Mouse (Mus musculus): ENCODE results near the gene Rpl11. TPM values are rescaled to one million over a fixed set of nuclear protein-coding genes. Genes with fewer than 3 reads are reported as not detected.

Gene Rpl11
- total RNA-seq, 1 experiment from 2014 or later, result 589 TPM

DNA sequence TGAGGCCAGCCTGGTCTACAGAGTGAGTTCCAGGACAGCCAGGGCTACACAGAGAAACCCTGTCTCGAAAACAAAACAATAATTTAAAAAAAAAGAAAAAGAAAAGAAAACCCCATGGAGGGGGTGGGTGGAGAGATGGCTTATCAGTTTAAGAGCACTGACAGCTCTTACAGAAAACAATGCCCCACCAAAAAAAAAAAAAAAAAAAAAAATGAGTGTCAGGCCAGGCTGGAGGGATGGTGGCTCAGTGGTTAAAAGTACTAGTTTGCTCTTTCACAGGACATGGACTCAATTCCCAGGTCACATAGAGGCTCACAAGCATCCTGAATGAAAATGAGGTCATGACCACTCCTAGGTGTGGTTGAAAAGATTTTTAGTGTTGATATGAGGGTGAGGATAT is 20.0 kb downstream of the Rpl11 start:
- no peak for ATAC-seq (replicated peaks; ENCODE audit: insufficient number of reproducible peaks, low FRiP score, low TSS enrichment, poor library complexity, severe bottlenecking)

DNA sequence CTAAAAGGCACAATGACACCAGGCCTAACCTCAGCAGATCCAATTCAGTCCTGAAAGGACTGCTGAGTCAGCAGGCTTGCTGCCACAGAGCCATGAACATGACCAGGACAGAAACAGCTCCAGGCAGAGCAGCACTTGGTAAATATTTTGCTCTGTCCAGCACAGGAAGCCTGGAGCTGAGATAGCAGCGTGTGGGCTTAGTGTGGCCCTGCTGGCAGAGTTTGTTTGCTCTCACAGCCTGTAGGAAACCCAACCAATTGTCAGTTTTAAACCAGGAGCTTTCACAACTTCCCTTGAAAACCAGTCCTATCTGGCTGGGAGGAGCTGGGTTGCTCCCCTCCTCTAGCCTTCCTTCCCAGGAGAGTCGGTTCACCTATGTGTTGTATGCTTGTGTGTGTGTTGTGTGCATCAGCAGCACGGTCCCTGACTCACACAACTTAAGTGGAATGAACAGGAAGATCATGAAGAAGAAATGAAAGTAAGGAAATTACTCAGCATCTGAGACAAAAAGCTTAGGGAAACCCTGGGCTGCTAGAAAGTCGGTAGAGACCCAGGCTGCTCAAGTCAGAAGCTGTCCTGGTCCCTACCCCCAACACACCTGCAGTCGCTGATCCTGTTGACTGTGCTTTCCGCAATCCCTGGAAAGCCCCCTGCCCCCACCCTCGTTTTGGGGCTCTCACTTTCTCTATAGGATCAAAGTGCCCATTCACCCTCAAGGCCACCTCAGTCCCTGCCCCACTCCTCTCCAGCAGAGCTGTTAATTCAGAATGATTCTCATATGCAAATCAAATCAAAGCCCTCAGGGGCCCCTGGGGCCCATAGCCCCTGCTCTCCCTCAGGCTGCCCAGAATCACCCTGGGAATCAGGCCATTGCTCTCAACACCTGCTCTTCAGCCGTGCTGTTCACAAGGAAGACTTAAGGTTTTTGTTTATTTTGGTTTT is 22.0 kb downstream of the Rpl11 start:
- no peak for ATAC-seq (replicated peaks; ENCODE audit: insufficient number of reproducible peaks, low FRiP score, low TSS enrichment, poor library complexity, severe bottlenecking)

DNA sequence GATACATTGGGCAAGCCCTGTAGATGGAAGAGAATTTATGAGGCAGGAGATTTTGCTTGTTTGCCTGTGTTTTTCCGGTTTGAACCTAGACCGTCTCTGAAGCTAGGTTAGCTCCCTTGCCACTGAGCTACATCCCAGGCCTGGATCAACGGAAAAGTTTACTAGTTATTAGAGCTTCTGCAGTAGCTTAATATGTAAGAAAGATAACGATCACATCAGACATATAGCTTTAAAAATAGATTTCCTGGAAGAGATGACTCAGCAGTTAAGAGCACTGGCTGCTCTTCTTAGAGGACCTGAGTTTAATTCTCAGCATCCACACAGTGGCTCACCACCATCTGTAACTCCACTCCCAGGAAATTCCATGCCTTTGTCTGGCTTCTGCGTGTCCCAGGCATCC is 24.5 kb downstream of the Rpl11 start:
- no peak for ATAC-seq (replicated peaks; ENCODE audit: insufficient number of reproducible peaks, low FRiP score, low TSS enrichment, poor library complexity, severe bottlenecking)

DNA sequence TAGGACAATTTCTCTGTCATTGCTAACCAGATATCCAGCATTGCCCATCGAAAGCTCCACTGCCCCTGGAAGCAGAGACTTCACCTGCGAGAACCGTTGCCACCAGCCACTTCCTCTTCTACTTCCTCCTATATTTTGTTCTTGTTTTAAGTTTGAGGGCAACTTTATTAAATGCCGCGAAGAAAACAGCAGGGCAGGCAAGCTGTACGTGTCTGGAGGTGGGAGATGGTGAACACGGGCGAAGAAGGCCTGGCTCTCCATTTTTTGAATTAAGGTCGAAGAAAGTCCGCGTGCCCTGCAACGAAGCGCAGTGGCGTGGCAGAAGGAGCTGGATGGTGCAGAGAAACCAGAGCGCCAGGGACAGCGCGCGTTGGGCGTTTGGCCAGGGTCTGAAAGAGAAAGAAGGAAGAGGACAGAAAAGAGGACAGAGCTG is 25.1 kb downstream of the Rpl11 start:
- peak; percentile 61 for ATAC-seq (replicated peaks; ENCODE audit: insufficient number of reproducible peaks, low FRiP score, low TSS enrichment, poor library complexity, severe bottlenecking)

DNA sequence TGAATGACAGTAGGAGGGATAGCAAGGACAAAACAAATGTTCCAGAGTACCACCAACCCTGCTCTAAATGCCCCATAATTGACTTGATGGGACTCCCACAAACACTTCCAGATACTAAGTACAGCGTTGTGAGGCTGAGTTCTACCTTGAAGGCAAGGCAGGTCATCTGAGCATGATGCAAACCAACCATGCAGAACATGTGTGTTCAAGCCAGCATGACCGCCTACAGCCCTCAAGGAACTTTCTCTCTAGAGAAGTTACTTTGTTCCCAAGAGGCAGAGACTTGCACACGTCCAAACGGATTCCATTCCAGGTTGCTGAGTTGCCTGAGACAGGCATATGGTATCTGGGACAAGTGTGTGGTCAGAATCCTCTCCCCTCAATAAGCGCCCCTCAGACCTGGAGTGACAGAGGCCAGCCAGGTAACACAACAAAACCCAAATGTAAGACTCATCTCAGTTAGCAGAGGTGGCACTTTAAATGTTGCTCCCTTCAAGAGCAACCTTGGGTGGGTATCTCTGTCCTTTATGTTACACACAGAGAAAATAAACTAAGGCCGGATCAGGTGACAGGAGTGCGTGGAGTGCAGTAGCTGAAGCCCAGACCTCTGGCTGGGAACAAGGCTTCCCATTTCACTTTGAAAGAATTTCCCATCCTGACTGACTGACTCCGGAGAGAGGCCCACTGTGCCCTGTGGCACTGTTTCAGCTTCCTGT is 25.7 kb downstream of the Rpl11 start:
- no peak for ATAC-seq (replicated peaks; ENCODE audit: insufficient number of reproducible peaks, low FRiP score, low TSS enrichment, poor library complexity, severe bottlenecking)

DNA sequence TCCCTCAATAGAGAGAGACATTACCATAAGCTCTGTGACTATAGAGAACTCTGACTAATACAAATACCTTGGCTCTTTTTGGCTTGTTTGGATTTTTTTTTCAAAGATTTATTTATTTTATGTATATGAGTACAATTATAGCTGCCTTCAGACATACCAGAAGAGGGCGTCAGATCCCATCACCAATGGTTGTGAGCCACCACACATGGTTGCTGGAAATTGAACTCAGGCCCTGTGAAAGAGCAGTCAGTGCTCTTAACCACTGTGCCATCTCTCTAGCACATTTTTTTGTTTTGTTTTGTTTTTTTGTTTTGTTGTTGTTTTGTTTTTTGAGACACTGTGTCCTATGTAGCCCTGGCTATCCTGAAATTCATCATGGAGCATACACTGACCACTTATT is 27.9 kb downstream of the Rpl11 start:
- no peak for ATAC-seq (replicated peaks; ENCODE audit: insufficient number of reproducible peaks, low FRiP score, low TSS enrichment, poor library complexity, severe bottlenecking)

DNA sequence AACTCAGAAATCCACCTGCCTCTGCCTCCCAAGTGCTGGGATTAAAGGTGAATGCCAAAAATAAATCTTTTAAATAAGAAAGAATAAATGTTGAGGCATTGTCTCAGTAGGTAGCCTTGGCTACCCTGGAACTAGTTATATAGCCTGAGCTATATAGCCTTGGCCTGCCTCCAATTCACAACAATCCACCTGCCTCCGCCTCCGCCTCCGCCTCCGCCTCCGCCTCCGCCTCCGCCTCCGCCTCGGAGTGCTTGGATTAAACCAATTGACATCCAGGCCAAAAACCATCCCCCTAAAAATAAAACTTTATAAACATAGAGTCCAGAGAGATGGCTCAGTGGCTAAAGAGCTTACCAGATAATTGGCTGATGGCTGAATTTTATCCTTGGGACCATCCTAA is 30.3 kb downstream of the Rpl11 start:
- no peak for ATAC-seq (replicated peaks; ENCODE audit: insufficient number of reproducible peaks, low FRiP score, low TSS enrichment, poor library complexity, severe bottlenecking)

DNA sequence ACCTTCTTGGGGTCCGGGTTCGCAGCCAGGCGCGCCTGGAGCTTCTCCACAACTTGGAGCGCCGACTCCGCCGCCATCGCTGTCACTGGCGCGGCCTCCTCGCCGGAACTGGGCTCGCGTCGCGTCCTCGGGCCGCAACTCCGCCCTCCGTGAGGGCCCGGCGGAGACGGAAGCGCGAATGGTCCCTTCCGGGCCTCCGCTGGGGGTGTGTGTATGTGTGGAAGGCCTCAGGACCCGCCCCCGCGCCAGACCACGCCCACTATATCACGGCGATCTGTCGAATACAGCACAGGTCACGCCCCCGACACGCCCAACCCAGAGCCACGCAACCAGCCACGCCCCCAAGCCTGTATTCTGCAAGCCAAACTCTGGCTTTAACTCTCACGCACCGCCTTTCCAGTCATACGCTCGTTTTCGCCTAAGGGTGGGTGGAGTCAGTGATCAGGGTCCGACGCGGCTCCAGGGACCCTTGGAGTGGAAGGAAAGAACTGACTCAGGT is 31.6 kb downstream of the Rpl11 start, which contains the start of gene Eloa:
Gene Eloa (minus strand): TSS at position 215 of the 499 bp plus-strand sequence.
- ATAC-seq (replicated peaks; ENCODE audit: insufficient number of reproducible peaks, low FRiP score, low TSS enrichment, poor library complexity, severe bottlenecking), result peak; percentile 100

DNA sequence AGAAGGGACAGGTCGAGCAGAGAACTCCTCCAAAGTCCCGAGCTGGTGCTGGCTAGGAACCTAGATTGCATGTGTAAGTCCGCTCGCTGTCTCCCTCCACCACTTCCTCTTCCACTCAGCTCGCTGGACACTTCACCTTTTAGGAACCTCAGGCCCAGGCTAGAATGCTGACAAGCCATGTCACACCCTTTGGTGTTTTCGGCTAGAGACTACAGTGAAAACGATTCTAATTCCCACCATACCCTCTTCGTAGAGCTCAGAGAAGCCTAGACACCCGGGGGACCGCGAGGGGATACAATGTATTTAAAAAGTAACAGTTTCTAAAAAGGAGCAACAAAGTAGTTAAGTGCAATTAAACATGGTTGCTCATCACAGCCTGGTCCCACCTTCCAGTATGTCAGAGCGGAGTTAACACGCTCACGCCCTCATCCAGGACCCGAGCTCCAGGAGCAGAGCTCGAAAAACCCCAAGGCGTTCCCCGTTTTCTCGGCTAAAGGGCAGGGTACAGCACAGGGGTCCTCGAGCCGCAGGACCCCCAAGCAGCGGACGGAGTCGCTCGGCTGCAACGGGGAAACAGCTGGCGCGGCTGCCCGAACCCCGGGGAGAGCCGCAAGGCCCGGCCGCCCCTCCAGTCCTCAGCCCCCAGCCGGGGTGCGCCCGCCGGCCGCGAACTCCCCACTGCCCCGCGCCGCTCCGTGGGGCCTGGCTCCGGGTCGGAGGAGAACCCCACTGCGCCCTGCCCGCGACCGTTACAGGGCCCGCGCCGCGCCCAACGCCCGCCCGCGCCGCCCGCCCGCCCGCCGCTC is 32.3 kb downstream of the Rpl11 start:
- peak; percentile 60 for ATAC-seq (replicated peaks; ENCODE audit: insufficient number of reproducible peaks, low FRiP score, low TSS enrichment, poor library complexity, severe bottlenecking)

DNA sequence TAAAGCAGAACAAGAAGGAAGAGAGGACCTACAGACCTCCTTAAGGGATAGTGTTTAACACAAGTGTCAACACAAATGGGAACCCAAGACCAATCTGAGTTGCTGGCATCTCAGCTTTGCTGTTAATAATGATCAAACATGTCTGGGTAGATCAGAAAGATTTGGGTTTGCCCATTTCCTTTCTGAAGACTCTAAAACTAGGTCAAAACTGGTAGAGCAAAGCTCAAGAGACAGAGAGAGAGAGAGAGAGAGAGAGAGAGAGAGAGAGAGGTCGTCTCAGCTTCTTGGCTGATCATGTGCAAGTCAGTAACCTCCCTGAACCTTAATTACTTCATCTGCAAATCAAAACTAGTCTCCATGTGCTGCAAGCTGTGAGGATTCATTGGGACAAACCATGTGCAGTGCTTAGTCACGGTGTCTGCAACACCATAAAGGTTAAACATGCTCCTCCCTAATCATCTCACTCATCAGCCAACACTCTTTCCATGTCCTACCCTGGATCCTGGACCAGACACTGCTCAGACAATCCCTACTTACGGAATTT is 37.1 kb downstream of the Rpl11 start:
- ATAC-seq (replicated peaks; ENCODE audit: insufficient number of reproducible peaks, low FRiP score, low TSS enrichment, poor library complexity, severe bottlenecking), result no peak

DNA sequence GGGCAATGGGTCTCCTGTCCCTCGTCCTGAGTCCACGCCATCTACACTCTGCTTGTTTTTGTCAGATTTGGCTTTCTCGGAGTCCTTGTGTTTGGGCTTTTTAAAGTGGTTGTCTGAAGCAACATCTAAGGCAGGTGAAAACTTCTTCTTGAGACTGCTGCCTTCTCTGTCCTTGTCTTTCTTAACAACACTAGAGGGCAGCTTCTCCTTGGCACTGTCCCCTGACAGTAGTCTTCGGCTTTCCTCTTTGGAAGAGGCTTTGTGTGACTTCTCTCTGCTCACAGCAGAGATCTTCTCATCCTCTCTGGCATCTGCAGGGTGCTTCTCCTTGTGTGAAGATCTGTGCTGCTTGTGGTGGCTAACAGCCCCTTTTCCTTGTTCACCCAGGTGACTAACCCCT is 42.6 kb downstream of the Rpl11 start:
- no peak for ATAC-seq (replicated peaks; ENCODE audit: insufficient number of reproducible peaks, low FRiP score, low TSS enrichment, poor library complexity, severe bottlenecking)

DNA sequence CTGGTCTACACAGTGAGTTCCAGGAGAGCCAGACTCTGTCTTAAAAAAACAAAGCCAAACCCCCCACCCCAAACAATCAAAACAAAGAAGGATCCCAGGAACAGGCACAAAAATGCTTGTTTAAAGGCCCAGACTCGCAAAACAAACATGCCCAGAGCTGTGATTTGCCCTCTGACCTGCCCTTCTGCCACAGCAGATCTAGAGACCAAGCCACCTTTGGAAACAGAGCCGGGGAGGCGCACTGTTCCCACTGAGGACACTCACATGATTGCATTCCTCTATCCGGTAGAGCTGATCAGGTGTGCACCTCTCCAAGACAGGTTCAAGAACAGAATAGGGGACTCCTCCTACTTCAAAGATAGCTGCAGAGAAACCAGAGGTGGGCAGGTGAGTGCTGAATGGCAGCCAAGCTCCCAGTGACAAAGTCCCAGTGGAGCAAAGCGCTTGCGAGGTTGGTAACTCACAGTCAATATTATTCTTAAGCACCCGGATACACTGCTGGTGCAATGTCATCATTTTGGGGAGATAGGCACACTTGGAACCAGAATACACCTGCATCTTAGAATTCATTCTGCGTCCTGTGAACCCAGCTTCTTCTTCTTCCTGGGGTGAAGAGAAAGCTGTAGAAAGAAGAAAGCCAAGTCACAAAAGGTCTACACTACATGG is 44.3 kb downstream of the Rpl11 start:
- no peak for ATAC-seq (replicated peaks; ENCODE audit: insufficient number of reproducible peaks, low FRiP score, low TSS enrichment, poor library complexity, severe bottlenecking)

DNA sequence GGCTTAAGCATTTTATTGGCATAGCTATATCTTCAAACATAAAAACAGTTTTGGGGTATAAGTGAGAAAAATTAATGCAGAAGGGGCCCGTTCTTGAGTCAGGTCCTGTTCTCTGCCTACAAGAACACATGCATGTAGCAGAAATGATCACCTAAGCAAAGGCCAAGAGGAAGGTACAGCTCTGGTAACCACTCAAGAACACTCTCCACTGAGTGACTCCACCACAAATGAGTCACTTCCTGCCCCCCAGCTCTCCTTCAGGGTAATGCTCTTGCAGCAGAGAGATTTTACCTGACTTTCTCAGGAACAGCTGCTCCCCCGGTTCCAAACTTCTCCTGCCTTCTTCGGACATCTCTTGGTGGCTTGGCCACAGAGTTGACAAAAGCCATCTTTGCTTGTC is 46.4 kb downstream of the Rpl11 start:
- no peak for ATAC-seq (replicated peaks; ENCODE audit: insufficient number of reproducible peaks, low FRiP score, low TSS enrichment, poor library complexity, severe bottlenecking)

DNA sequence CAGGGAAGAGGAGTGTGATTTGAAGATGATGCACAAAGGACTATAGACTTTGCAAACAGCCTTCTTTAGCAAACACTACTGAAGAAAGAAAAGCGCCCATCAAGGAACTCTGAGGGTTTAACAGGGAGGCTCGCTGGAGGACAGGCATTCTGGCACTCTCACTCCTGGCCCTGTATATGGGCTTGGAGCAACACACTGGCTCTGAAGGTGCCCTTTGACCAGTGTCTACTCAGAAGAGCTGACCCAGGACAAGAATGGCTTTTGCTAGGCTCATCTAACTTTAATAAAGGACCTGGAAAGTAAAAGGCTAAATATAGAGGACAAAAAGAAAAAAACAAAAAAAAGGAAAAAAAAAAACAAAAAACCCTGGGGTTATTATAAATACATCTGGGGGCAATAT is 48.3 kb downstream of the Rpl11 start:
- no peak for ATAC-seq (replicated peaks; ENCODE audit: insufficient number of reproducible peaks, low FRiP score, low TSS enrichment, poor library complexity, severe bottlenecking)

DNA sequence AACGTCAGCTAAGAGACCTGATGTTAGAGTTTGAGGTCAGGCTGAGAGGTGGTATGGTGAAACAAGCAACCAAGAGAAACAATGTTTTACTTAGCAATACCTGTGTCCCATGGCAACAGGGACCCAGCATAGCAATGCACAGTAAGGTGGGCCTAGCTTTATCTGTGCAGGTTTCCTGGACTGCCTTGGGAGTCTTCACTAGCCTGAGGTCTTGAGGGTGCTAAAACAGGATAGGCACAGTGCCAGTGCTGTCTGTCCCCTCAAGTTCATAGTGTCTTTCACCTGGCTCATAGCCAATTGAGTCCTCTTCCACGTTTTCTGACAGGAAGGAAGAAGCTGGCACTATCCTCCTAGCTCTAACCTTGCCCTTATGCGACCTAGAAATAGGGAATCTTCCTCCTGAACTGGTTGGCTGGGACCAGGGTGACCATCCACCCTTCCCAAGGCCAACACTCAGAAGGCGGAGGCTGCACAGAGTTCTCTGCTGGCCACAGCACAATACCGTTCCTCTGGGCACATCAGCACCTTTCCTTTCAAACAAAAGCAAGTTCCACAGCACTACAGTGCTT is 49.0 kb downstream of the Rpl11 start:
- ATAC-seq (replicated peaks; ENCODE audit: insufficient number of reproducible peaks, low FRiP score, low TSS enrichment, poor library complexity, severe bottlenecking), result no peak

DNA sequence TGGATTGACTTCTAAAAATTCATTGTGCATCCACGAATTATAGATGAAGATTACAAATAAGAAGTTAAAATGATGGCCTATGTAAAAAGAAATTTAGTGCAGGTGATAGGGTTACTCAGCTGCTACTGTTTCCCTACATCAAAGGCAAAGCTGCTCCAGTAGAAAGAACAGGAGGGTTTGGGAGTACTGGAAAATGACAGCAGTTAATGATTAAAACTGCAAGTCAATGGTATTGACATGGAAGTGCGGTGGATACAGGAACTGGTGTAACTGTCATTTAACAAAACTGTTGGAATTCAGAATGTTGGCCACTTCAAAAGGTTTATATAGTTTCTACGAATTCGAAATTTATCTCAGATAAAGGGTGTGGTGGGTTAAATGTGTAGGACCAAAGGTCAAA is 58.1 kb downstream of the Rpl11 start:
- no peak for ATAC-seq (replicated peaks; ENCODE audit: insufficient number of reproducible peaks, low FRiP score, low TSS enrichment, poor library complexity, severe bottlenecking)

DNA sequence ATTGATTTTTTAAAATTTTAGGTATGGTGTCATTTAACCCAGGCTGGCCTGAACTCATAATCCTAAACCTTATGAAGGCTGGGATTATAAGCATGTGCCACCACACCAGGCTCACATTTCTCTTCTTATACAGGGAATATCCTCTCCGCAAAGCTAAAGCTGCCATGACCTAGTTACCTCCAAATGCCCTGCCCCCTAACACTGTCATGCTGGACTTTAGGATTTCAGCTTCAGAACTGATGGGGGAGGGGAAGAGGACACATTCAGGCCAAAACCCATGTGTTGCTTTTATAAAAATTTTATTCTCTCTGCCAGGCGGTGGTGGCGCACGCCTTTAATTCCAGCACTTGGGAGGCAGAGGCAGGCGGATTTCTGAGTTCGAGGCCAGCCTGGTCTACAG is 59.3 kb downstream of the Rpl11 start:
- ATAC-seq (replicated peaks; ENCODE audit: insufficient number of reproducible peaks, low FRiP score, low TSS enrichment, poor library complexity, severe bottlenecking), result no peak

DNA sequence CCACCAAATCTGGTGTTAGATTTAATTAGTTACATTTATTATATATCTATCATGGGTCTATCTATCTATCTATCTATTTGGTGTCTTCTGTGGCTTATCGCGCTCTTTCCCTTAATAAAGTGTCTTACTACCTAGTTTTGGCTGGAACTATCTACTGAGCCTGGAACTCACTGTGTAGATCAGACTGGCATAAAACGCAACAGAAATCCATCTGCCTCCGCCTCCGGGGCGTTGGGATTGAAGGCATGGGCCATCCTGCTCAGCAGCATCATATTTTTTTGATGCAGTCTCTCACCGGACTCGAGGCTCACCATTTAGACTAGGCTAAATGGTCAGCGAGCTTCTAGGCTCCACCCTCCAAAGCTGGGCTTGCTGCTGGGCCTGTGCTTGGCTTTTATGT is 65.5 kb downstream of the Rpl11 start:
- no peak for ATAC-seq (replicated peaks; ENCODE audit: insufficient number of reproducible peaks, low FRiP score, low TSS enrichment, poor library complexity, severe bottlenecking)

Measured in monocyte, adult 5-6 weeks (primary cell).